Mouse (Mus musculus): Measurements from ENCODE around the gene Myo7a.

DNA sequence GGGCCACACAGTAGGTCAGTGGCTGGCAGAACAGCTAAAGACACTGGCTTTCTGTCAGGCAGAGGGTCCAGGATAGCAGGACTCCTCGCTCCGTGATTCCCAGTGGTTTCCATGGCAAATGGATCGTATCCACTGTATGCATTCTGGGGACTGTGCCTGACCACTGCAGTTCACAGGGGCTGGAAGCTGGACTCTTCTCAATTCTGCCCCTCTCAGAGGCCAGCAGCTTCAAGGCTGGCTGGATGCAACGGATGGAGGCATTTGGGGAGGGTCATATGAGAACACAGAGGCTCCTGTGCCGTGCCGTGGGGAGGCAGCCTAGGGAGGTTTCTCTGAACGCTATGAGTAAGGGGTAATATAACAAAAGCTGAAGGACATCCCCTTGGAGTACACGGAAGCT lies 22.9 kb upstream of the Myo7a start:
- no peak for TF ChIP-seq CTCF (IDR thresholded peaks at IDR 0.05)
- TF ChIP-seq EP300 (IDR thresholded peaks at IDR 0.05), result no peak

All from lung, postnatal 0 days (tissue).